Mouse (Mus musculus): ENCODE measurements around the gene Tnfrsf1b.

DNA sequence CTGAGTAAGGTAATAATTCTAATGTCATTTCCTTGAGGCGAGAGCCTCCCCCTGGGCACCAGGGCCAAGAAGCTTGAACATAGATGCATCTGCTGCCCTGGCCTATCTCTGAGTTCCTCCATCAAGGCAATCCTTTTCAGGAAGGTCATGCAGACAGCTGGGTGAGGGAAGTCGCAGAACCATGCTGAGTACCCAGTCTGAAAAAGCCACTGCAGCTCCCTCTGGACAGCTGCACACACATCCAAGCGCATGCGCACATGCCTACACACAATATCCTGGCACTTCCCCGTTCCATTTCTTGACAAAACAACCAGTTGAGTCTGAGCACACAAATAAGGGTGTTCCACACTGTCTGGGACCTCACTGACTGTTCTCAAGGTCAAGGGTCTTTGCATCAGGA is 14.9 kb downstream of the Tnfrsf1b start:
- TF ChIP-seq CTCF (IDR thresholded peaks at IDR 0.05), result no peak
- TF ChIP-seq EP300 (IDR thresholded peaks at IDR 0.05), result no peak

Data from lung, postnatal 0 days (tissue).